Mouse (Mus musculus) kidney, postnatal 25 days (tissue): ENCODE data around the gene Nfkbia.

Experiments
- DNase-seq, 2 experiments: peaks; one replicate each; pipeline ENCODE4 v3.0.0; 2021; ENCODE audit warnings: mixed read lengths in 2 of 2

Gene Nfkbia

GRCm38 (mm10) chr12:55465401-55465983 is 27.0 kb downstream of the Nfkbia start:
- peak; percentile 55 to 86 for DNase-seq

GRCm38 (mm10) chr12:55464846-55465361 is 27.5 kb downstream of the Nfkbia start:
- DNase-seq = peak; percentile 25 to 63

GRCm38 (mm10) chr12:55463992-55464845 is 28.2 kb downstream of the Nfkbia start:
- DNase-seq = peak; percentile 87 to 92

- DNase-seq = no peak
These were observed 29.4 kb downstream of the Nfkbia start for GRCm38 (mm10) chr12:55463087-55463486.

GRCm38 (mm10) chr12:55462456-55462855 is 30.0 kb downstream of the Nfkbia start:
- no peak for DNase-seq

GRCm38 (mm10) chr12:55461767-55462166 is 30.7 kb downstream of the Nfkbia start:
- DNase-seq = no peak

- DNase-seq = no peak
These were observed 31.5 kb downstream of the Nfkbia start for GRCm38 (mm10) chr12:55460900-55461299.

- DNase-seq = no peak
These were observed 32.7 kb downstream of the Nfkbia start for GRCm38 (mm10) chr12:55459739-55460138.

- DNase-seq = no peak
These were observed 35.6 kb downstream of the Nfkbia start for GRCm38 (mm10) chr12:55456893-55457292.

- DNase-seq = no peak
These were observed 36.3 kb downstream of the Nfkbia start for GRCm38 (mm10) chr12:55456136-55456535.

- DNase-seq = no peak
These were observed 37.2 kb downstream of the Nfkbia start for GRCm38 (mm10) chr12:55455206-55455605.

GRCm38 (mm10) chr12:55453924-55454323 is 38.5 kb downstream of the Nfkbia start:
- no peak for DNase-seq

GRCm38 (mm10) chr12:55452839-55453238 is 39.6 kb downstream of the Nfkbia start:
- no peak for DNase-seq

- DNase-seq = peak; percentile 51 to 64
These were observed 42.0 kb downstream of the Nfkbia start for GRCm38 (mm10) chr12:55450421-55450820.

GRCm38 (mm10) chr12:55449048-55449447 is 43.4 kb downstream of the Nfkbia start:
- no peak for DNase-seq

- no peak for DNase-seq
These were observed 44.0 kb downstream of the Nfkbia start for GRCm38 (mm10) chr12:55448457-55448856.

GRCm38 (mm10) chr12:55447396-55447760 is 45.1 kb downstream of the Nfkbia start:
- DNase-seq = no peak

- DNase-seq = peak; percentile 57 to 87
These were observed 45.6 kb downstream of the Nfkbia start for GRCm38 (mm10) chr12:55446746-55447395.

- DNase-seq = no peak
These were observed 46.1 kb downstream of the Nfkbia start for GRCm38 (mm10) chr12:55446366-55446745.

- no peak for DNase-seq
These were observed 46.9 kb downstream of the Nfkbia start for GRCm38 (mm10) chr12:55445583-55445982.

GRCm38 (mm10) chr12:55444031-55444451 is 48.4 kb downstream of the Nfkbia start:
- no peak for DNase-seq

- peak; percentile 93 to 94 for DNase-seq
These were observed 49.3 kb downstream of the Nfkbia start for GRCm38 (mm10) chr12:55442861-55443850.
